Mouse (Mus musculus): ENCODE measurements around the gene Cdh13. TPM values are rescaled to one million over a fixed set of nuclear protein-coding genes. Genes with fewer than 3 reads are reported as not detected.

Cdh13 gene
- polyA plus RNA-seq, 1 experiment: 56.6 TPM

- Histone ChIP-seq H3K4me3 (no peak overlapping the region), H3ac (ENCODE audit: control insufficient read depth, insufficient read length) (no peak overlapping the region), H3K4me2 (ENCODE audit: low read depth) (no peak overlapping the region), H3K27me3 (ENCODE audit: control insufficient read depth, insufficient read depth, insufficient read length) (no peaks in the 10 kb centered on the region), H3K36me3 (ENCODE audit: control insufficient read depth, insufficient read depth) (no peaks in the 10 kb centered on the region), H3K79me2 (ENCODE audit: control insufficient read depth, insufficient read depth) (no peaks in the 10 kb centered on the region)
- no peak for TF ChIP-seq CEBPB (IDR thresholded peaks at IDR 0.05; ENCODE audit: insufficient read depth, poor library complexity, severe bottlenecking)
- TF ChIP-seq SRF (IDR thresholded peaks at IDR 0.05; ENCODE audit: control insufficient read depth, insufficient read length, low read depth): no peak
- no peak for TF ChIP-seq E2F4 (IDR thresholded peaks at IDR 0.05; ENCODE audit: insufficient read depth)
- TF ChIP-seq POLR2AphosphoS2 (IDR thresholded peaks at IDR 0.05; ENCODE audit: insufficient read length, low read depth): no peak
- no peak for TF ChIP-seq USF1 (IDR thresholded peaks at IDR 0.05; ENCODE audit: low read depth)
- TF ChIP-seq MYOG (IDR thresholded peaks at IDR 0.05; ENCODE audit: control insufficient read depth in 1 of 3, insufficient read depth in 1 of 3, insufficient read length in 2 of 3, low read depth in 2 of 3): no peak
- no peak for TF ChIP-seq MAX (IDR thresholded peaks at IDR 0.05; ENCODE audit: low read depth)
- TF ChIP-seq POLR2A (IDR thresholded peaks at IDR 0.05; ENCODE audit: insufficient read length, low read depth): no peak
- no peak for TF ChIP-seq TCF3 (IDR thresholded peaks at IDR 0.05; ENCODE audit: insufficient read length, low read depth)
- no peak for TF ChIP-seq MYOD1 (IDR thresholded peaks at IDR 0.05; ENCODE audit: control insufficient read depth in 1 of 3, insufficient read length in 2 of 3, low read depth in 2 of 3)
- TF ChIP-seq TCF12 (IDR thresholded peaks at IDR 0.05; ENCODE audit: insufficient read depth, poor library complexity, severe bottlenecking): no peak
- TF ChIP-seq REST (IDR thresholded peaks at IDR 0.05; ENCODE audit: insufficient read depth, insufficient read length): no peak
These were observed 547.5 kb downstream of the Cdh13 start for GRCm38 (mm10) chr8:118831026-118831425.

- Histone ChIP-seq H3K4me3 (no peak overlapping the region), H3ac (ENCODE audit: control insufficient read depth, insufficient read length) (no peak overlapping the region), H3K4me2 (ENCODE audit: low read depth) (no peak overlapping the region), H3K27me3 (ENCODE audit: control insufficient read depth, insufficient read depth, insufficient read length) (no peaks in the 10 kb centered on the region), H3K36me3 (ENCODE audit: control insufficient read depth, insufficient read depth) (no peaks in the 10 kb centered on the region), H3K79me2 (ENCODE audit: control insufficient read depth, insufficient read depth) (no peaks in the 10 kb centered on the region)
- no peak for TF ChIP-seq MYOD1 (IDR thresholded peaks at IDR 0.05; ENCODE audit: control insufficient read depth in 1 of 3, insufficient read length in 2 of 3, low read depth in 2 of 3)
- TF ChIP-seq POLR2A (IDR thresholded peaks at IDR 0.05; ENCODE audit: insufficient read length, low read depth): no peak
- no peak for TF ChIP-seq MAX (IDR thresholded peaks at IDR 0.05; ENCODE audit: low read depth)
- TF ChIP-seq TCF12 (IDR thresholded peaks at IDR 0.05; ENCODE audit: insufficient read depth, poor library complexity, severe bottlenecking): no peak
These were observed 555.3 kb downstream of the Cdh13 start for GRCm38 (mm10) chr8:118838801-118839200.

GRCm38 (mm10) chr8:118845690-118846089 lies 562.2 kb downstream of the Cdh13 start:
- Histone ChIP-seq H3K79me2 (ENCODE audit: control insufficient read depth, insufficient read depth) (no peaks in the 10 kb centered on the region), H3ac (ENCODE audit: control insufficient read depth, insufficient read length) (no peak overlapping the region), H3K36me3 (ENCODE audit: control insufficient read depth, insufficient read depth) (no peaks in the 10 kb centered on the region), H3K4me3 (no peak overlapping the region), H3K4me2 (ENCODE audit: low read depth) (no peak overlapping the region), H3K27me3 (ENCODE audit: control insufficient read depth, insufficient read depth, insufficient read length) (no peaks in the 10 kb centered on the region)
- TF ChIP-seq SRF (IDR thresholded peaks at IDR 0.05; ENCODE audit: control insufficient read depth, insufficient read length, low read depth) (no peak), MYOD1 (IDR thresholded peaks at IDR 0.05; ENCODE audit: control insufficient read depth in 1 of 3, insufficient read length in 2 of 3, low read depth in 2 of 3) (peak in 1 of 3 experiments; percentile 11), MYOG (IDR thresholded peaks at IDR 0.05; ENCODE audit: control insufficient read depth in 1 of 3, insufficient read depth in 1 of 3, insufficient read length in 2 of 3, low read depth in 2 of 3) (no peak)

GRCm38 (mm10) chr8:118848021-118848420 lies 564.5 kb downstream of the Cdh13 start:
- no peaks in the 10 kb centered on the region for H3K36me3 ChIP-seq (ENCODE audit: control insufficient read depth, insufficient read depth)
- H3K4me3 ChIP-seq: no peak overlapping the region
- TF ChIP-seq POLR2A (IDR thresholded peaks at IDR 0.05; ENCODE audit: insufficient read length, low read depth): no peak
- TF ChIP-seq SRF (IDR thresholded peaks at IDR 0.05; ENCODE audit: control insufficient read depth, insufficient read length, low read depth): no peak
- no peak for TF ChIP-seq MAX (IDR thresholded peaks at IDR 0.05; ENCODE audit: low read depth)
- H3K27me3 ChIP-seq (ENCODE audit: control insufficient read depth, insufficient read depth, insufficient read length): no peaks in the 10 kb centered on the region
- H3K4me2 ChIP-seq (ENCODE audit: low read depth): no peak overlapping the region
- H3ac ChIP-seq (ENCODE audit: control insufficient read depth, insufficient read length): no peak overlapping the region
- no peaks in the 10 kb centered on the region for H3K79me2 ChIP-seq (ENCODE audit: control insufficient read depth, insufficient read depth)

GRCm38 (mm10) chr8:118849515-118849914 lies 566.0 kb downstream of the Cdh13 start:
- no peak overlapping the region for H3K4me3 ChIP-seq
- H3K4me2 ChIP-seq (ENCODE audit: low read depth): no peak overlapping the region
- H3K79me2 ChIP-seq (ENCODE audit: control insufficient read depth, insufficient read depth): no peaks in the 10 kb centered on the region
- TF ChIP-seq CEBPB (IDR thresholded peaks at IDR 0.05; ENCODE audit: insufficient read depth, poor library complexity, severe bottlenecking): no peak
- TF ChIP-seq MAX (IDR thresholded peaks at IDR 0.05; ENCODE audit: low read depth): no peak
- TF ChIP-seq TCF3 (IDR thresholded peaks at IDR 0.05; ENCODE audit: insufficient read length, low read depth): no peak
- no peak for TF ChIP-seq TCF12 (IDR thresholded peaks at IDR 0.05; ENCODE audit: insufficient read depth, poor library complexity, severe bottlenecking)
- no peak for TF ChIP-seq USF1 (IDR thresholded peaks at IDR 0.05; ENCODE audit: low read depth)
- TF ChIP-seq REST (IDR thresholded peaks at IDR 0.05; ENCODE audit: insufficient read depth, insufficient read length): no peak
- no peak for TF ChIP-seq POLR2AphosphoS2 (IDR thresholded peaks at IDR 0.05; ENCODE audit: insufficient read length, low read depth)
- no peaks in the 10 kb centered on the region for H3K36me3 ChIP-seq (ENCODE audit: control insufficient read depth, insufficient read depth)
- H3ac ChIP-seq (ENCODE audit: control insufficient read depth, insufficient read length): no peak overlapping the region
- H3K27me3 ChIP-seq (ENCODE audit: control insufficient read depth, insufficient read depth, insufficient read length): no peaks in the 10 kb centered on the region

GRCm38 (mm10) chr8:118850381-118850780 lies 566.8 kb downstream of the Cdh13 start:
- no peaks in the 10 kb centered on the region for H3K79me2 ChIP-seq (ENCODE audit: control insufficient read depth, insufficient read depth)
- TF ChIP-seq CEBPB (IDR thresholded peaks at IDR 0.05; ENCODE audit: insufficient read depth, poor library complexity, severe bottlenecking) (no peak), E2F4 (IDR thresholded peaks at IDR 0.05; ENCODE audit: insufficient read depth) (no peak), SRF (IDR thresholded peaks at IDR 0.05; ENCODE audit: control insufficient read depth, insufficient read length, low read depth) (no peak), TCF3 (IDR thresholded peaks at IDR 0.05; ENCODE audit: insufficient read length, low read depth) (no peak), POLR2A (IDR thresholded peaks at IDR 0.05; ENCODE audit: insufficient read length, low read depth) (no peak), MYOD1 (IDR thresholded peaks at IDR 0.05; ENCODE audit: control insufficient read depth in 1 of 3, insufficient read length in 2 of 3, low read depth in 2 of 3) (no peak), USF1 (IDR thresholded peaks at IDR 0.05; ENCODE audit: low read depth) (no peak), MYOG (IDR thresholded peaks at IDR 0.05; ENCODE audit: control insufficient read depth in 1 of 3, insufficient read depth in 1 of 3, insufficient read length in 2 of 3, low read depth in 2 of 3) (no peak), TCF12 (IDR thresholded peaks at IDR 0.05; ENCODE audit: insufficient read depth, poor library complexity, severe bottlenecking) (no peak), POLR2AphosphoS2 (IDR thresholded peaks at IDR 0.05; ENCODE audit: insufficient read length, low read depth) (no peak), MAX (IDR thresholded peaks at IDR 0.05; ENCODE audit: low read depth) (no peak), REST (IDR thresholded peaks at IDR 0.05; ENCODE audit: insufficient read depth, insufficient read length) (no peak)
- no peak overlapping the region for H3K4me2 ChIP-seq (ENCODE audit: low read depth)
- no peak overlapping the region for H3K4me3 ChIP-seq
- no peaks in the 10 kb centered on the region for H3K36me3 ChIP-seq (ENCODE audit: control insufficient read depth, insufficient read depth)
- no peaks in the 10 kb centered on the region for H3K27me3 ChIP-seq (ENCODE audit: control insufficient read depth, insufficient read depth, insufficient read length)
- no peak overlapping the region for H3ac ChIP-seq (ENCODE audit: control insufficient read depth, insufficient read length)

Measured in myocyte (in vitro differentiated cells).